Mouse (Mus musculus) adrenal gland, adult (tissue): ENCODE measurements at regions not wholly inside any gene's neighbourhood (a gene's known extent, or its start where the extent isn't known, plus 50 kb on each side); places are given as distances from the start of the nearest gene placed in this dataset.

Source experiments
- DNase-seq, 2 experiments: peaks; one replicate each; pipeline ENCODE4 v3.0.0; 2022 to 2023; ENCODE audit warnings: low spot score in 1 of 2; ENCODE audit not compliant: inconsistent age in 2 of 2

DNA sequence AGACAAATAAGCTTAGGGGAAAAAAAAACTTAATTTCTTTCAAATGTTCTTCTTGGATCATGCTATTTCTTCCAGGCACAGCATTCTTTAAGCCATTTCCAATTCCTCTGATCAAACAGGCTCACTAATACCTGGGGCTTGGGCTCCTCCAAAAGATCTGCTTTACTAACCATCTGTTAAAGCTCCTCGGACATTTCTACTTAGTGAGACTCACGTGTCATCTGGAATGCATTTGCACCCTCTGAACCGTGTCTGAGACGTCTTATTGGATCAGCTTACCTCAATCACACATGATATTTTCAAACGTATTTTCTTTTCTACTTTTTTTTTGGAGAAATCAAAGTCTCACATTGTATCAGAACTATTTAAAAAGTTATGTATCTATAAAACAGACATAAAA lies 132.4 kb downstream of the Npr3 start:
- no peak for DNase-seq

DNA sequence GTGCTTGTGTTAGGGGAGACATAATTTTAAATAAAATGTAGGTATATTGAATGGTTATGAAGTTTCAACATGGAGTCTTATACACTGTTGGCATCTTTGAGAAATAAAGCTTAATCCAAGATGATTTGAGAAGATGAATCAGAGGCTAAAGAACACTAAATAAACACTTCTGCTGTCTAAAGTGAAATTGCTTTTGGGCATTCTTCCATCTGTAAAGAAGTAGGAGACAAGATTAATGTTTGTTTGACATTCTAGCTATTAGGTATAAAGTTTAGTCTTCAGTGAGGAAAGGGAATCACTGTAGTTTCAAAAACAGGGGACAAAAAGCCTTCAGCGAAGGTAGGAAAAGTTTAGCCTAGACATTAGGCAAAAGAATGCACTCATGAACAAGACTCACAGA lies 136.5 kb downstream of the Npr3 start:
- DNase-seq: no peak

DNA sequence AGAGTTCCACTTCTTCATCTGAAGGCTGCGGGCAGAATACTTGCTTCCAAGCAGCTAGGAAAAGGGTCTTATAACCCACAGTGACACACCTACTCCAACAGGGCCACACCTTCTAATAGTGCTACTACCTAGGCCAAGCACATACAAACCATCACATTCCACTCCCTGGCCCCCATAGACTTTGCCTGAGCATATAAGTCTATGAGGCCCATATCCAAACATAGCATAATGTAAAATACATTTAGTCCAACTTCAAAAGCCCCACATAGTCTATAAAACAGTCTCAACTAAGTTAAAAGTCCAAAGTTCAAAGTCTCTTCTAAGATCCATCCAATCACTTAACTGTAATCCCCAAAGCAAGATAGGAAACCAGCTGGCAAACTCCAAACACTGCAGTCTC lies 149.1 kb downstream of the Npr3 start:
- no peak for DNase-seq

- DNase-seq: no peak
Measured at GRCm38 (mm10) chr15:11756786-11757185, 150.3 kb downstream of the Npr3 start.

DNA sequence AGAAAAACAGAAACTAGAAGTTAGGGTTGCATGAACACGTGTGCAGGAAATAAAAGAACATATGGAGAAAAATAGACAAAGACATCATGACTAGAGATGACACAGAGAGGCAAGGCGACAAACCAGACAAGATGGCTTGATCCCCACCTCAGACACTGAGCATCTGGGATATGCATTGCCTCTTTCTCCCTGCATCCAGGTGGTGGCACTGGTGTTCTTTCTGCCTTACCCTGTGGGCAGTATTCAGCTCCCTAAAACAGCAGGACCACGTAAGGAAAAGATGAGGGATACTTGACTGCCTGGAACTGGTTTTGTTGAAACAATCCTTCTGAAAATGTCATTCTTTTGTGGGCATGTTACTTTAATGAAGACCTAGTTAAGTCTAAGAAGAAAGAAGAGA lies 153.9 kb downstream of the Npr3 start:
- DNase-seq: peak; percentile 28 to 82

DNA sequence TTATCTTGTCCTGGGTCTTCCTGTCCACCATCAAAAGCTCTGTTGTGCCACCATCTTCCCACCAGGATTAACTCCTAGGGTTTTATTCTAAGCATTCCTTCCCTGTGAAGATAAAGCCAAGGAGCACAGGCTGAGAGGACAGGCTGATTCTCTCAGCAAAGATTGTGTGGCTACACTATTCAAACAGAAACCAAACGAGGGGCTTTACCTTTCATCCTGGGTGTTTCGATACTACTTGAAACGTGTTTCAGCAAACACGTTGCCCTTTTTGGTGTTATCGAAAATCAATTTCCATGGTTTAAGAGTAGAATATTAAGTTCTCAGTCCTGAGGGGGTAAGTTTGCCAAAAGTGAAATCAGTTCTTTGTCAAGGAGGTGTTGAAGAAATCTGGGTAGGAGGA lies 156.2 kb downstream of the Npr3 start:
- no peak for DNase-seq

GRCm38 (mm10) chr15:11749509-11749908 lies 157.6 kb downstream of the Npr3 start:
- DNase-seq: no peak

GRCm38 (mm10) chr15:11748306-11748705 lies 158.8 kb downstream of the Npr3 start:
- no peak for DNase-seq

- DNase-seq: no peak
Measured at GRCm38 (mm10) chr15:11746754-11747153, 160.3 kb downstream of the Npr3 start.

DNA sequence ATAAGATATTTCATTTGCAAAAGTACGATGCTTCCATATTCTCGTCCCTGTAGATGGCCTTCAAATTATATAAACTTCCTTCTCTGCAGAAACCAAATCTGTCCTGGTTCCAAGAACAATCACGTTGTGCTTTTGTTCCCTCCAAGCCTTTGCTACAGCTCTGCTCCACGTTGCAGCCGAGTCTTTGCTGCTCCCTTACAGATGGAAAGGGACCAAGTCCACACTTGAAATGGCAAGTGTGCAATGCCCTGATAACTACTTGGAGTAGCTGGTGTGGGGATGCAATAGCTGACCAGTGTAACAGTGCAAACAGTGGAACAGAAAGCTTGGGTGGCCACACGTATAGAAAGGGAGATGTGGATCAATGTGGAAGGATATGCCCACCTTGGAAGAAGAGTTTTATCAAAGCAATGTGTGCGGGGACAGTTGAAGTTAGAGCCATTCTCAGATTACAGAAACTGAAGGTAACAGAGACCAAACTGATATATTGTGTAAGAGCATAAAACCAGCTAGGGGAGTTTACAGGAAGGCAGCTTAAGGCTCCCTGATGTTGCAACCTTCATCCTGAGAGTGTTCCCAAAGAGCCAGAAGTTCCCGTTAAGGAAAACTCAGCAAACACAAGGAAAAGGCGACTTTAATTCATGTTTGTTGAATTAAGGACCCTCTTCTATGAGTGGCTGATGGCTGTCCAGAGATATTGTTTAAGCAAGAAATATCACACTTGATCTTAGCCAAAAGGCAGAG lies 161.3 kb downstream of the Npr3 start:
- DNase-seq: no peak

- no peak for DNase-seq
Measured at GRCm38 (mm10) chr15:11744903-11745302, 162.2 kb downstream of the Npr3 start.

- no peak for DNase-seq
Measured at GRCm38 (mm10) chr15:11744296-11744695, 162.8 kb downstream of the Npr3 start.

DNA sequence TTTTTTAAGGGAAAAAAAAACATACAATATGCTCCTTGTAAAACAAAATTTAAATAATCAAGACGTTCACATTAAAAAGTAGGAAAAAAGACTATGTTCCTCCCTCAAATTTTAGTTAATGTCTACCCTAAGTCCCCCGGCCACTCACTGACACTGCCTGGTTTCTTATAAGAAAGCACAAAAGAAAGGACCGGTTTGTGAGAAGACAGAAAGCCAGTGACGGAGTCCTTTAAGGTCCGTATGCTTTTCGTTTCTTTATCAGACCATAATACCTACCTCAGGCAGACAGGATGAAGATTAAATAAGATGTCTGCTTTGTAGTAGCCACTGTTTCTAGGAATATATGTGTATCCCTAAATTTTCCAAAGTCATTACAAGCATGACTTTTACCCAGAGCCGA lies 164.3 kb downstream of the Npr3 start:
- DNase-seq: no peak

DNA sequence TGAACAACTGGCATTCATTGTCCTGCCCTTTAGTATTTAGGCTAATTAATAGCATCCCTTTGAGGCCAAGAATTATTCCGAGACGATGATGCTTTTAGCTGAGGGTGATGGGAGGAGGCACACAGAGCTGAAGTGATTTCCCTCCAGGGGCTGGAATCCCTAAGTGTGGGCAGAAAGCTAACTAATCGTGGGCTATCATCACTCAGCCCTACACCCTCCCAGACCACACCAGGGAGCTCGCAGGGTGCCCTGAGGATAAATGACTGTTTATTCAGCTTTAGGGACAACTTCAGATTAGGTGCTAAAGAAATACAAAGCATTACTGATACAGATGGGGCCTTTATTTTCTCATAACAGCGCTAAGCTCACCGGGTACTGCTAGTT lies 164.7 kb downstream of the Npr3 start:
- no peak for DNase-seq

DNA sequence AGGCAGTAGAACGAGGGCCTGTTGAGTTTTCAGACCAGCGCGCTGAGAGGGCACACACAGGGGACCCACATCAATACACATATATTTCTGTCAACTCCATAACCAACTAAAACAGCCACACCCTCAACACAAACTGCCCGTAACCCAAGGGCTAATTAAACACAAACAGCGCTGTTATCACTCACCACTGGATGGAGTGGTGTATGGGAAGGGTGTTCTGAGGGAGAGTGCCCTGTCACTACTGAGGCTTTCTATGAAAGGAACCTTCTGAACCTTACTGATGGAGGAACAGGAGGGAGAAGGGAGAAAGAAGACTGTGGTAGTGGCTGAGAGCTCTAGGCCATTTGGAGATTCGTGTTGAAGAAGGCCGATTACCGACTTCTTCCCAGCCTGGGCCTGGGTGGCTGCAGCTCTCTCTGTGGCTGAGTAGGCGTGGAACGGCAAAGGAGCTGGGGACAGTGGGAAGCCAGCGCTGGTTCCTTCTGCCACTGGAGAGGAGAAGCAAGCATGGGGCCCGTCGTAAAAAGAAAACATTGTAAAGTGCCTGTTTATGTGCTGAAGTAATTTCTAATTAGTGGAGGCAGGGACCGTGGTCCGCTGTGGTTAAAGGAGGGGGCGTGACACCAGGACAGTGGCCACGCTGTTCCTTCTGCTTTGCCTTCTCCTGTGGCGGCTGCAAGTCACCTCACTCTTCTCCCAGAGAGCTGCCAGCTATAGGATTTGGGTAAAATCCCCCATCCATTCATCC lies 165.3 kb downstream of the Npr3 start:
- DNase-seq: no peak

DNA sequence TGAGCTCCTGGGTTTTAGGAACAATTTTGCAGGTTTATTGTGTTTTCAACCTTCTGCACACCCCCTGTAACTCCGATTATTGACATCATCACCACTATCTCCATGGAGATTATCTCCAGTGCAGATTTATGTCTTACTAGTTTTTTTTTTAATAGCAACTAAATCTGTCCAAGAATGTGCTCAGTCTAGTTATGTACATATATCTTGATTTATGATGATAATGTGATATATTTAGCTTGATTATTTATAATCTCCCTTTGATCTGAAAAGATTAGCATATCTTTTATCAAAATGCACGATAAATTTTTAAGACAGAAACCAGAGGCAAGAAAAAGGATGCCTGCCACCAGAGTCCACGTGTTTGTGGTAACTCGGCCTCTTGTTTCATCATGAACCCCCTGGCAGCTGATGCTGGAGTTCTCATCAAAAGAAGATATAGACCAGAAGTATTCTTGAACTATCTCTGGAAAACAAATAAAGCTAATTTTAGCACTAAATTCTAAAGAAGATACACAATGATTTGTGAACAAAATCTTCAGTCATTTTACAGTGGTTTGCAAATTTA lies 169.6 kb downstream of the Npr3 start:
- DNase-seq: peak in 1 of 2 experiments; percentile 51

GRCm38 (mm10) chr15:11734639-11735265 lies 172.3 kb downstream of the Npr3 start:
- no peak for DNase-seq

- no peak for DNase-seq
Measured at GRCm38 (mm10) chr15:11729381-11729780, 177.7 kb downstream of the Npr3 start.

DNA sequence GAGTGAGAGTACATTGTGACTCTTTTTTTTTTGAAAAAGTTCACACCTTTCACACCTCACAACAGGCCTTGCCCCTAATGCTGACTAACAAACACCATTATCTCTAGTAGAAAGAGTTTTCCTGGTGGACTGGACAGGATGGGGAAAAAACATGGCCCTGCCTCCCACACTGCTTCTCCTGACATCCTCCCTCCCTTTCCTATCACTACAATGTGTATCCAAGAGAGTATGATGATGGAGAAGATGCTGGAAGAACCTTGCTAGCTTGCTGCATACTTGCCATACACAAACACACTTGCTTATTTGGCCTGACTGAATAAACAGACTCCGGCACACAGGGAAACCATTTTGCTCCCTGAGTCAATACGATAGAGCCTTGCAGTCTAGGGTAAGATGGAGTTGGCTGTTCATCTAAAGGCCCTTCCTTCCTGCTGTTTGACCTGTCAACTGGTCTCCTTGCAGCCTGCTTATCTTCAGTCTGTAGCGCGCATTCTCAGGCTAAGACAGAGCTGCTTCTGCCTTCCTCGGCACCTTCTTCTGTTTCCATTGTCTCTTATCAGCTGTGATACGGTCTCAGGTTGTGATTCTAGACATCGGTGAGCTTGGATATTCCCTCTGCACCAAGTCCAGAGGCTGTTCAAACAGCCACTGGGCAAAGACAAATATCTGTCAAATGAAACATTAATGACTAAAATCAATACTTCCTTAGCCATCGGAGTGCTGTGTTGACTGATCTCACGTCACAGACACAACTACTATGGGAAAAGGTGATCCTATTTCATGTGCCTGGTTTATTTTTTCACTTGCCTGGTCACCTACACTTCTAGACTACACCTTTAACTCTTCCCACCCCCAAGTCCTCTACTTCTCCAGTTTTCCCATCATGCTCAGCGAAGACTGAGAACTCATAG lies 181.2 kb downstream of the Npr3 start:
- no peak for DNase-seq

- no peak for DNase-seq
Measured at GRCm38 (mm10) chr15:11720645-11721044, 186.4 kb downstream of the Npr3 start.
